14 mouse cellular contexts compared by ENCODE assay signal in genomic region chr19:41496058-41496457, GRCm38 (mm10).
"Had no signal": no experiment of that assay in that cellular context is flagged by ENCODE, and none has a peak within 500 bp of the region (broad histone marks: within the 10 kb centered on the region; RNA-seq: fewer than 3 reads in every experiment).

No protein-coding gene starts in this region.

- H3K4me3 ChIP-seq: layer of hippocampus, adult 2 months; limb, embryonic 13.5 days; midbrain, embryonic 10.5 days; neural tube, embryonic 12.5 days had no signal

- H3K27ac ChIP-seq: kidney, postnatal 0 days; layer of hippocampus, adult 2 months; limb, embryonic 13.5 days; midbrain, embryonic 10.5 days; neural tube, embryonic 12.5 days had no signal

- H3K9me3 ChIP-seq: limb, embryonic 13.5 days; midbrain, embryonic 10.5 days; neural tube, embryonic 12.5 days had no signal

- H3K36me3 ChIP-seq: neural tube, embryonic 12.5 days had no signal

- H3K27me3 ChIP-seq: limb, embryonic 13.5 days; neural tube, embryonic 12.5 days had no signal

- H3K4me2 ChIP-seq: limb, embryonic 13.5 days; neural tube, embryonic 12.5 days had no signal

- H3K9ac ChIP-seq: limb, embryonic 13.5 days; neural tube, embryonic 12.5 days had no signal

- DNase-seq: kidney, adult 8-10 months; kidney, postnatal 4 days; left cerebral cortex, postnatal 4 days; lung, adult 2 months; lung, postnatal 4 days; midbrain, embryonic 14.5 days; thymus, adult 2 months; thymus, postnatal 36 days had no signal

- H3K4me1 ChIP-seq: limb, embryonic 13.5 days; midbrain, embryonic 10.5 days; neural tube, embryonic 12.5 days had no signal

- ATAC-seq: inflammation-experienced regulatory T-cells, adult 6 months had no signal
